In genomic region chr7:126082286-126082741, GRCm38 (mm10) we compare ENCODE assay signal across 8 mouse cellular contexts. TPM values are rescaled to one million over a fixed set of nuclear protein-coding genes. Genes with fewer than 3 reads are reported as not detected.
DNase-seq lines count a peak whose midpoint lies in the region; ATAC-seq lines count a peak whose summit lies in the region.

Gsg1l (minus strand) TSS chr7:126082411.

- H3K36me3 ChIP-seq in heart, embryonic 15.5 days, result no peaks in the 10 kb centered on the region

- ATAC-seq in cerebellum, adult (ENCODE audit: insufficient number of reproducible peaks, low FRiP score, low TSS enrichment), result peak; percentile 28; the same call in 1 of the 2 replicates
- ATAC-seq in heart, embryonic 15.5 days (replicated peaks; ENCODE audit: insufficient number of reproducible peaks, insufficient read depth, low FRiP score, low read depth), result peak; percentile 53

- intact Hi-C loops in left cerebral cortex, postnatal 4 days (cut with DNase I), result loop anchor here (10.0 kb wide), 4 partner anchors 248 to 408 kb away; no protein-coding TSS in a partner anchor
- intact Hi-C loops in gastrocnemius, postnatal 36 days (cut with DNase I), result loop anchor here (5.0 to 10.0 kb wide), 2 partner anchors 120 to 408 kb away; no protein-coding TSS in a partner anchor

- peak within 1 kb of the TSS; percentile 18; the same call in 1 of the 2 replicates for H3K27ac ChIP-seq in heart, embryonic 15.5 days

- peaks cover 58% of the 10 kb centered on the region for H3K27me3 ChIP-seq in heart, embryonic 15.5 days

- DNase-seq in cerebellum, adult 9-10 months, result no peak
- DNase-seq in ovary, postnatal 36 days (ENCODE audit: low spot score), result peak; percentile 31
- no peak for DNase-seq in ovary, postnatal 14 days (ENCODE audit: low spot score)
- DNase-seq in left cerebral cortex, postnatal 4 days, result peak; percentile 36
- peak; percentile 60 for DNase-seq in retina, postnatal 1 day
- DNase-seq in gastrocnemius, postnatal 36 days, result no peak

- peaks cover 49% of the 10 kb centered on the region for H3K4me1 ChIP-seq in heart, embryonic 15.5 days (replicated peaks)

- peak within 1 kb of the TSS; percentile 60 for H3K4me3 ChIP-seq in heart, embryonic 15.5 days

- peak within 1 kb of the TSS; percentile 89 for H3K4me2 ChIP-seq in heart, embryonic 15.5 days

- no peaks in the 10 kb centered on the region for H3K9me3 ChIP-seq in heart, embryonic 15.5 days (replicated peaks)

- peak within 1 kb of the TSS; percentile 62 for H3K9ac ChIP-seq in heart, embryonic 15.5 days

- under 1% methylated on average over 49 of the region's 49 CpGs for WGBS in heart, embryonic 15.5 days

RNA-seq across cellular contexts. Expression of gene Gsg1l, which starts in this region (rescaled TPM):
- 7.7 and 8.5 TPM in 2 replicates for polyA plus RNA-seq in heart, embryonic 15.5 days (2015; fragmentation: Nextera tagmentation; extraction: Ambion mirVana)
- 10 to 100 TPM; 16.4 to 19.2 TPM for total RNA-seq in left cerebral cortex, postnatal 4 days (2021)
- not detected for total RNA-seq in gastrocnemius, postnatal 36 days (2021)

Comparison
In these comparisons a context has a peak if more than half of its experiments do, and no peak if none do; other contexts are left out.
1. RNA of gene Gsg1l (total RNA-seq): 16.4 to 19.2 TPM in left cerebral cortex, postnatal 4 days; not detected in gastrocnemius, postnatal 36 days; every median in the first group is over 10 times any median in the second.
2. DNase-seq: peak in ovary, postnatal 36 days (single experiment), left cerebral cortex, postnatal 4 days (single experiment) and retina, postnatal 1 day (single experiment); none in cerebellum, adult 9-10 months (single experiment), ovary, postnatal 14 days (single experiment) and gastrocnemius, postnatal 36 days (0 of 2).